Mouse (Mus musculus): Measurements from ENCODE around the gene Ppp1r13l.

The Ppp1r13l gene

GRCm38 (mm10) chr7:19416590-19416989, 57.0 kb downstream of the Ppp1r13l start:
- no peak for DNase-seq (ENCODE audit: low spot score)

- DNase-seq (ENCODE audit: low spot score), result no peak
These were observed 60.6 kb downstream of the Ppp1r13l start for GRCm38 (mm10) chr7:19420121-19420520.

DNA sequence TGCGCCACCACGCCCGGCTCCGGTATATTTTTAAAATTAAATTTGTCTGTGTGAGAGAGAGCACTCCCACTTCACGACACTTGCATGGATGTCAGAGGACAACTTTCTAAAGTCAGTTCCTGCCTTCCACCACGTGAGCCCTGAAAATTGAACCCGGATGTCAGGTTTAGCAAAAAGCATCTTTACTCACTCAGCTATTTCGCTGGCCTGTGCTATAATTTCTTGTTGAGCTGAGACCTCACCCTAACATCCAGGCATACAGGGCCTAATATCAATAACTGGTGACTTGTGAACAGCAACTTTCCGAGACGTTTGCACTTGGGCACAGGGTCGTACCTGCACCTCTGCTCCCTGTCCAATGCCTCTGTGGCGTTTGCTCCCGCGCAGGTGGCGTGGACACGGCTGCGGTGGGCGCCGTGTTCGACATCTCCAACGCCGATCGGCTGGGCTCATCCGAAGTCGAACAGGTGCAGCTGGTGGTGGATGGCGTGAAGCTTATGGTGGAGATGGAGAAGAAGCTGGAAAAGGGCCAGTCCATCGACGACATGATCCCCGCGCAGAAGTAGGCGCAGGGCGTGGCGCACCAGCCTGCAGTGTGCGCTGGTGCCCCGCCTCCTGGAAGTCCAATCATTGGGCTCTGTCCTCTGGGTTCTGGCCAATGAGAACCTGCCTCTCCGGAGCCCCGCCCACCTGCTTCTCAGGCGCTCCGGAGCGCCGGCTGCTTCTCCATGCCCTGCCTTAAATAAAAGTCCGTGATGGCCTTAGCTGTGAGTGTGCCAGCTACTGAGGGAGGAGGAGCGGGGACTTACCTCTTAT, 61.5 kb downstream of the Ppp1r13l start:
- DNase-seq (ENCODE audit: low spot score), result no peak

DNA sequence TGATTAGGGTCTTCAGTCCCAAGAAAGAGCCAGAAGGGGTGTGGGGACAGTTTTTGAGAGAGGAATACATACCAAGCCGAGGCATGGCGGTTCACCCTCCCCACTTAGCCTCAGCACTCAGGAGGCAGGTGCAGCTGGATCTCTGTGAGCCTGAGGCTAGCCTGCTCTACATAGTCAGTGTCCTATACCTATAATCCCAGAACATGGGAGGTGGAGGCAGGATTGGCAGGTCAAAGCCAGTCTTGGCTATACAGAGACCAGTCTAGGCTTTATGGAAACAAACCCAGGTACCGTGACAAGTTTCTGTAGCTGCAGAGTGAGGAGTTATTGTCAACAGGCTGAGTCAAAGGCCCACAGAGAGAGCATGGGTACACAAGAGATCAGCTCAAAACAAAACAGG, 63.5 kb downstream of the Ppp1r13l start:
- DNase-seq (ENCODE audit: low spot score), result no peak

DNA sequence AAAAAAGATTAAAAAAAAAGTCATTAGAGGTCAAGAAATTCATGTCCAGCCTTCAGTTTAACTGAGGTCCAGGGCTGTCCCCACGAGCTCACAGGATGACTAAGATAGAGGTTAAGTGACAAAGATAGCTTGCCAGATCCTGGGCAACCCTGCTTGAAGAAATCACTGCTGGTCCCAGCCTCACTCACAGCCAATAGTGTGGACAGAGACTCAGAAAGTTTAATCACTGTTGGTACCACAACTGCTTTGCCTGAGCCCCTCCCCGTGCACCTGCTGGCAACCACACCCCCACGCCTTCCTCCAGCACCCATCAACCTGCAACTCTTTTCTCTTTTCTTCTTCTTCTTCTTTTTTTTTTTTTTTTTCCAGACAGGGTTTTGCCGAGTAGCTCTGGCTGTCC, 64.5 kb downstream of the Ppp1r13l start:
- no peak for DNase-seq (ENCODE audit: low spot score)

GRCm38 (mm10) chr7:19426349-19426748, 66.8 kb downstream of the Ppp1r13l start:
- no peak for DNase-seq (ENCODE audit: low spot score)

- no peak for DNase-seq (ENCODE audit: low spot score)
These were observed 67.3 kb downstream of the Ppp1r13l start for GRCm38 (mm10) chr7:19426888-19427287.

Measured in adipocyte (in vitro differentiated cells).